9 mouse cellular contexts compared by ENCODE assay signal in the genomic region with DNA sequence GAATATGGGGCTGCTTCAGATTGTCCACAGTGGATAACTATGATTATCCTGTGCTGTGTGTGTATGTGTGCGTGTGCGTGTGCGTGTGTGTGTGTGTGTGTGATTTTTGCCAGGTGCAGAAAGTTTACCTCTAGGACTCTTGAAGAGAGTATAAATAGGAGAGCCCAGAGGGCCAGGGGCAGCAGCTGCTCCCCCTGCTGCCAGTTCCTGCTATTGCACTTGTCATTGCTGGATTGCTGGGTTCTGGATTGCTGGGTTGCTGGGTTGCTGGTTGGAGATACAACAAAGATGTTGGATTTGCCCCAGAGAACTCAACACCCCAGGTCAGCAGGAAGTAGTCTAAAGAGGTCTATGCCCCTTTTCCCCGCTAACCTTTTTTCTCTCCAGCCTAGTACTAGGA. TPM values are rescaled to one million over a fixed set of nuclear protein-coding genes. Genes with fewer than 3 reads are reported as not detected.
DNase-seq lines count a peak whose midpoint lies in the region; ATAC-seq and TF ChIP-seq lines count a peak whose summit lies in the region.
"Had no signal": no experiment of that assay in that cellular context is flagged by ENCODE, and none has a peak within 500 bp of the region (broad histone marks: within the 10 kb centered on the region; RNA-seq: fewer than 3 reads in every experiment).

No protein-coding gene starts in this region.

- H3K4me1 ChIP-seq in kidney, adult 2 months (ENCODE audit: control insufficient read depth, insufficient read depth, low read length) = peaks cover 10% of the 10 kb centered on the region
- peaks cover 12% of the 10 kb centered on the region for H3K4me1 ChIP-seq in kidney, embryonic 16.5 days (ENCODE audit: insufficient read depth, low read length)
- no peaks in the 10 kb centered on the region for H3K4me1 ChIP-seq in embryonic facial prominence, embryonic 11.5 days (ENCODE audit: control insufficient read depth, insufficient read depth, low read length)

- no peak overlapping the region for H3K4me3 ChIP-seq in kidney, adult 2 months (ENCODE audit: insufficient read depth, low read depth, low read length)
- no peak overlapping the region for H3K4me3 ChIP-seq in kidney, embryonic 16.5 days (ENCODE audit: low read length)
- no peak overlapping the region for H3K4me3 ChIP-seq in embryonic facial prominence, embryonic 11.5 days (ENCODE audit: low read depth, low read length)
- H3K4me3 ChIP-seq: liver, embryonic 15.5 days had no signal

- no peaks in the 10 kb centered on the region for H3K9me3 ChIP-seq in kidney, embryonic 16.5 days (ENCODE audit: low read length)
- H3K9me3 ChIP-seq in embryonic facial prominence, embryonic 11.5 days (replicated peaks; ENCODE audit: control insufficient read depth, low read length) = no peaks in the 10 kb centered on the region
- H3K9me3 ChIP-seq: liver, embryonic 15.5 days had no signal

- peak; percentile 53 for DNase-seq in kidney, adult 2 months
- peak; percentile 19 to 51 for DNase-seq in CD8-positive naive resting alpha-beta T cell, adult 2 months (ENCODE audit: low read depth in 2 of 2, low spot score in 2 of 2)
- DNase-seq in ZHBTc4 (ENCODE audit: low read depth, low spot score) = peak; percentile 83
- DNase-seq in embryonic facial prominence, embryonic 11.5 days (ENCODE audit: low spot score) = peak; percentile 54
- DNase-seq in thymus, postnatal 14 days = peak; percentile 78
- no peak for DNase-seq in frontal cortex, postnatal 36 days (ENCODE audit: low spot score in 2 of 2)

- TF ChIP-seq POLR2A in kidney, adult 2 months (IDR thresholded peaks at IDR 0.05; ENCODE audit: low read depth, low read length) = no peak

- no peak overlapping the region for H3K4me2 ChIP-seq in kidney, embryonic 16.5 days (replicated peaks; ENCODE audit: low read depth, low read length)
- no peak overlapping the region for H3K4me2 ChIP-seq in embryonic facial prominence, embryonic 11.5 days (ENCODE audit: low read depth, low read length)
- H3K4me2 ChIP-seq: liver, embryonic 15.5 days had no signal

- no peak overlapping the region for H3K9ac ChIP-seq in kidney, embryonic 16.5 days (replicated peaks; ENCODE audit: low read length)
- H3K9ac ChIP-seq in embryonic facial prominence, embryonic 11.5 days (replicated peaks; ENCODE audit: low read length) = no peak overlapping the region
- H3K9ac ChIP-seq: liver, embryonic 15.5 days had no signal

- WGBS in kidney, adult 2 months = 88% methylated on average over 4 of the region's 4 CpGs
- WGBS in kidney, embryonic 16.5 days = 77% methylated on average over 4 of the region's 4 CpGs
- 69% methylated on average over 4 of the region's 4 CpGs for WGBS in embryonic facial prominence, embryonic 11.5 days

- 0 out of 2 replicates have a peak overlapping the region, but pooled peaks have one; percentile 7 for H3K27ac ChIP-seq in kidney, adult 2 months (ENCODE audit: insufficient read depth, low read depth, low read length)
- no peak overlapping the region; the same call in 1 of the 2 replicates for H3K27ac ChIP-seq in kidney, embryonic 16.5 days (ENCODE audit: low read length)
- no peak overlapping the region for H3K27ac ChIP-seq in embryonic facial prominence, embryonic 11.5 days (replicated peaks; ENCODE audit: low read depth, low read length)
- H3K27ac ChIP-seq: liver, embryonic 15.5 days had no signal

- H3K36me3 ChIP-seq in kidney, adult 2 months (ENCODE audit: control insufficient read depth, insufficient read depth, low read length) = no peaks in the 10 kb centered on the region
- no peaks in the 10 kb centered on the region for H3K36me3 ChIP-seq in kidney, embryonic 16.5 days (ENCODE audit: insufficient read depth, low read length)
- no peaks in the 10 kb centered on the region for H3K36me3 ChIP-seq in embryonic facial prominence, embryonic 11.5 days (replicated peaks; ENCODE audit: control insufficient read depth, insufficient read depth, low read depth, low read length)
- H3K36me3 ChIP-seq: liver, embryonic 15.5 days had no signal

- peak; percentile 64 for TF ChIP-seq CTCF in kidney, adult 2 months (conservative IDR thresholded peaks at IDR 0.05; ENCODE audit: insufficient read depth, insufficient read length, low read depth, low read length)

- ATAC-seq in kidney, embryonic 16.5 days (ENCODE audit: low FRiP score, low TSS enrichment) = no peak
- no peak for ATAC-seq in embryonic facial prominence, embryonic 11.5 days (replicated peaks; ENCODE audit: insufficient number of reproducible peaks, low FRiP score, low TSS enrichment, low read depth)
- peak; percentile 52; the same call in 1 of the 2 replicates for ATAC-seq in megakaryocyte, adult 5-6 weeks (ENCODE audit: poor library complexity, severe bottlenecking)

- H3K27me3 ChIP-seq in kidney, adult 2 months (replicated peaks; ENCODE audit: control insufficient read depth, insufficient read depth, low read length) = no peaks in the 10 kb centered on the region
- H3K27me3 ChIP-seq in kidney, embryonic 16.5 days (ENCODE audit: insufficient read depth, low read length) = no peaks in the 10 kb centered on the region
- H3K27me3 ChIP-seq in embryonic facial prominence, embryonic 11.5 days (ENCODE audit: control insufficient read depth, insufficient read depth, low read length) = no peaks in the 10 kb centered on the region
- H3K27me3 ChIP-seq: liver, embryonic 15.5 days had no signal

RNA-seq across cellular contexts. Expression of a gene that starts 14.4 kb away (rescaled TPM):
- 95.2 and 125 TPM in 2 replicates for polyA plus RNA-seq in kidney, adult 2 months (2012; rRNA removed)
- polyA plus RNA-seq in kidney, embryonic 16.5 days (2015; fragmentation: Nextera tagmentation; extraction: Ambion mirVana) = 36.3 and 41.7 TPM in 2 replicates
- 9.0 and 11.5 TPM in 2 replicates for polyA plus RNA-seq in embryonic facial prominence, embryonic 11.5 days (2014; fragmentation: Nextera tagmentation; extraction: Ambion mirVana)
- 6.0 and 6.3 TPM in 2 replicates for total RNA-seq in megakaryocyte, adult 5-6 weeks (2015)
- 4.3 and 6.1 TPM in 2 replicates for total RNA-seq in megakaryocyte, adult 5-6 weeks (2017)

RNA-seq across cellular contexts. Expression of a gene that starts 14.8 kb away (rescaled TPM):
- polyA plus RNA-seq in kidney, adult 2 months (2012; rRNA removed) = 2.6 and 2.8 TPM in 2 replicates
- 2.1 and 2.8 TPM in 2 replicates for polyA plus RNA-seq in kidney, embryonic 16.5 days (2015; fragmentation: Nextera tagmentation; extraction: Ambion mirVana)
- 1.3 and 2.2 TPM in 2 replicates for polyA plus RNA-seq in embryonic facial prominence, embryonic 11.5 days (2014; fragmentation: Nextera tagmentation; extraction: Ambion mirVana)
- 0.16 TPM in 1 of 2 replicates, not detected in the other for total RNA-seq in megakaryocyte, adult 5-6 weeks (2015)
- 0.11 and 0.98 TPM in 2 replicates for total RNA-seq in megakaryocyte, adult 5-6 weeks (2017)

Comparison
In these comparisons a context has a peak if more than half of its experiments do, and no peak if none do; other contexts are left out.
1. DNase-seq: peak in kidney, adult 2 months (single experiment), CD8-positive naive resting alpha-beta T cell, adult 2 months (2 of 2), ZHBTc4 (single experiment), embryonic facial prominence, embryonic 11.5 days (single experiment) and thymus, postnatal 14 days (single experiment); none in frontal cortex, postnatal 36 days (0 of 2).